10 mouse cellular contexts compared by ENCODE assay signal in the genomic region with DNA sequence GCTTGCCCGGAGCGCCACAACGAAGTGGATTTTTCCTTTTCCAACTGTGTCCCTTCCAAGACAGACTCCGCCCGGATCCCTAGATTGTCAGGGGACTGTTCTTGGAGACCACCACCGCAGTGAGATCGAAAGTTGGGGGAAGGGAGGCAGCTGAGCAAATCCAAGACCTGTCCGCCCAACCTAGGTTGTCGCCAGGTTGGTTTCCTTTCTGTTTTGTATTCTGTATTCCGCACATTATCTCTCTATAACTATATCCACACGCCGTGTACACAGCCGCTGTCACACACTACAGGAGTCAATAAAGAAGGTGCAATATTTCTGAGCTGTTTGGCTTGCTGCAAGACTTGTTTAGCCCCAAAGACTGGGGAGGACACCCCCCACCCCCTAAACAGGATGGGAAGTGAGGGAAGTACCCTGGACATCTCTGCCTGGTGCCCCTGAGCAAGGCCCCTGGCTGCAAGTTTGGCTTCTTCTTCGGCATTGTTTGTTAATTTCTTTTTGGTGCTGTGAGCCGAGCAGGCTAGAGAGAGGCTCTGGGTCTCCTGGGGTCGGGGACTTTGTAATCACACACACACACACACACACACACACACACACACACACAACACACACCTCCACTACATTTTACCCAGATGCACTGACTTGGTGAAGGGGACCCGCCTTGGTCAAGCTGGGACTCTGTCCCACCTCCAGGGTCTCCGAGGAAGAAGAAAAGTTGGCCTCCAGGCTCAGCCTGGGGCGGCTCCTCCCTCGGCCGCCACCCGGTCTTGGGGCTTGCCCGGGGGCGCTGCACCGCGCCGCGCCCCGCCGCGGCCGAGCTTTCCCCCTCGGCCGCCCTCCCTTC. TPM values are rescaled to one million over a fixed set of nuclear protein-coding genes. Genes with fewer than 3 reads are reported as not detected.
DNase-seq lines count a peak whose midpoint lies in the region; ATAC-seq and TF ChIP-seq lines count a peak whose summit lies in the region.
"Had no signal": no experiment of that assay in that cellular context is flagged by ENCODE, and none has a peak within 500 bp of the region (broad histone marks: within the 10 kb centered on the region; RNA-seq: fewer than 3 reads in every experiment).

No protein-coding gene starts in this region.

- H3K4me1 ChIP-seq in heart, embryonic 13.5 days, result peaks cover 36% of the 10 kb centered on the region
- H3K4me1 ChIP-seq in embryonic facial prominence, embryonic 11.5 days (ENCODE audit: control insufficient read depth, insufficient read depth, low read length), result peaks cover 2% of the 10 kb centered on the region; the same call in 1 of the 2 replicates
- no peaks in the 10 kb centered on the region for H3K4me1 ChIP-seq in hindbrain, postnatal 0 days (ENCODE audit: insufficient read depth, low read length)

- WGBS in heart, embryonic 13.5 days, result 2% methylated on average over 32 of the region's 34 CpGs
- WGBS in embryonic facial prominence, embryonic 11.5 days, result under 1% methylated on average over 32 of the region's 34 CpGs
- WGBS in hindbrain, postnatal 0 days, result 1% methylated on average over 34 of the region's 34 CpGs

- peaks cover 100% of the 10 kb centered on the region for H3K27me3 ChIP-seq in heart, embryonic 13.5 days (replicated peaks)
- H3K27me3 ChIP-seq in embryonic facial prominence, embryonic 11.5 days (ENCODE audit: control insufficient read depth, insufficient read depth, low read length), result peaks cover 85% of the 10 kb centered on the region
- H3K27me3 ChIP-seq in hindbrain, postnatal 0 days (ENCODE audit: insufficient read depth, low read length), result peaks cover 76% of the 10 kb centered on the region
- peaks cover 63% of the 10 kb centered on the region for H3K27me3 ChIP-seq in myocyte (ENCODE audit: control insufficient read depth, insufficient read depth, insufficient read length)

- H3K9me3 ChIP-seq in heart, embryonic 13.5 days, result no peaks in the 10 kb centered on the region
- H3K9me3 ChIP-seq in embryonic facial prominence, embryonic 11.5 days (replicated peaks; ENCODE audit: control insufficient read depth, low read length), result no peaks in the 10 kb centered on the region
- no peaks in the 10 kb centered on the region for H3K9me3 ChIP-seq in hindbrain, postnatal 0 days (ENCODE audit: low read length)

- H3K4me2 ChIP-seq in heart, embryonic 13.5 days, result peak overlapping the region; percentile 67
- H3K4me2 ChIP-seq in embryonic facial prominence, embryonic 11.5 days (ENCODE audit: low read depth, low read length), result peak overlapping the region; percentile 37
- peak overlapping the region; percentile 40 for H3K4me2 ChIP-seq in hindbrain, postnatal 0 days (ENCODE audit: low read depth, low read length)
- H3K4me2 ChIP-seq in myocyte (ENCODE audit: low read depth), result peak overlapping the region; percentile 73

- no peak overlapping the region for H3ac ChIP-seq in myocyte (ENCODE audit: control insufficient read depth, insufficient read length)

- H3K27ac ChIP-seq in heart, embryonic 13.5 days (replicated peaks), result no peak overlapping the region
- H3K27ac ChIP-seq in embryonic facial prominence, embryonic 11.5 days (replicated peaks; ENCODE audit: low read depth, low read length), result no peak overlapping the region
- no peak overlapping the region for H3K27ac ChIP-seq in hindbrain, postnatal 0 days

- no peaks in the 10 kb centered on the region for H3K79me2 ChIP-seq in myocyte (ENCODE audit: control insufficient read depth, insufficient read depth)

- no peak for TF ChIP-seq CTCF in hindbrain, postnatal 0 days (IDR thresholded peaks at IDR 0.05; ENCODE audit: low read depth)

- 0 out of 2 replicates have a peak overlapping the region, but pooled peaks have one; percentile 5 for H3K9ac ChIP-seq in heart, embryonic 13.5 days
- no peak overlapping the region for H3K9ac ChIP-seq in embryonic facial prominence, embryonic 11.5 days (replicated peaks; ENCODE audit: low read length)
- H3K9ac ChIP-seq in hindbrain, postnatal 0 days (replicated peaks; ENCODE audit: low read length), result no peak overlapping the region

- no peak for ATAC-seq in heart, embryonic 13.5 days (ENCODE audit: extremely low read depth, insufficient number of reproducible peaks, low FRiP score, low TSS enrichment)
- peak; percentile 26; the same call in 1 of the 2 replicates for ATAC-seq in embryonic facial prominence, embryonic 11.5 days (replicated peaks; ENCODE audit: insufficient number of reproducible peaks, low FRiP score, low TSS enrichment, low read depth)
- no peak for ATAC-seq in hindbrain, postnatal 0 days

- TF ChIP-seq POLR2A in myocyte (IDR thresholded peaks at IDR 0.05; ENCODE audit: insufficient read length, low read depth), result no peak

- peak overlapping the region; percentile 45 for H3K4me3 ChIP-seq in heart, embryonic 13.5 days
- H3K4me3 ChIP-seq in embryonic facial prominence, embryonic 11.5 days (ENCODE audit: low read depth, low read length), result peak overlapping the region; percentile 31
- H3K4me3 ChIP-seq in hindbrain, postnatal 0 days (ENCODE audit: low read length), result peak overlapping the region; percentile 18
- peak overlapping the region; percentile 8 for H3K4me3 ChIP-seq in myocyte

- intact Hi-C loops in heart, postnatal 25 days (cut with DNase I), result no loop called here

- no peaks in the 10 kb centered on the region for H3K36me3 ChIP-seq in heart, embryonic 13.5 days
- H3K36me3 ChIP-seq in embryonic facial prominence, embryonic 11.5 days (replicated peaks; ENCODE audit: control insufficient read depth, insufficient read depth, low read depth, low read length), result no peaks in the 10 kb centered on the region
- no peaks in the 10 kb centered on the region for H3K36me3 ChIP-seq in hindbrain, postnatal 0 days (ENCODE audit: insufficient read depth, low read length)
- no peaks in the 10 kb centered on the region for H3K36me3 ChIP-seq in myocyte (ENCODE audit: control insufficient read depth, insufficient read depth)

- DNase-seq in heart, postnatal 25 days (ENCODE audit: low spot score), result no peak
- peak; percentile 36 for DNase-seq in embryonic facial prominence, embryonic 11.5 days (ENCODE audit: low spot score)
- DNase-seq in hindbrain, postnatal 0 days (ENCODE audit: low spot score), result no peak
- no peak for DNase-seq in right cerebral cortex, adult 18-20 months
- DNase-seq in layer of hippocampus, postnatal 14 days (ENCODE audit: low spot score in 2 of 2), result no peak
- no peak for DNase-seq in adrenal gland, adult (ENCODE audit: inconsistent age in 2 of 2, low spot score in 1 of 2)
- DNase-seq: layer of hippocampus, postnatal 36 days; right cerebral cortex, postnatal 25 days had no signal

TF ChIP-seq in myocyte, 11 proteins besides CTCF, POLR2A, EP300 and RAD21:
- no peak for TF ChIP-seq POLR2AphosphoS2 (IDR thresholded peaks at IDR 0.05; ENCODE audit: insufficient read length, low read depth)
- no peak for TF ChIP-seq USF1 (IDR thresholded peaks at IDR 0.05; ENCODE audit: low read depth)
- no peak for TF ChIP-seq MAX (IDR thresholded peaks at IDR 0.05; ENCODE audit: low read depth)
- no peak for TF ChIP-seq REST (IDR thresholded peaks at IDR 0.05; ENCODE audit: insufficient read depth, insufficient read length)
- no peak for TF ChIP-seq MYOG (IDR thresholded peaks at IDR 0.05; ENCODE audit: control insufficient read depth in 1 of 3, insufficient read depth in 1 of 3, insufficient read length in 2 of 3, low read depth in 2 of 3)
- no peak for TF ChIP-seq TCF12 (IDR thresholded peaks at IDR 0.05; ENCODE audit: insufficient read depth, poor library complexity, severe bottlenecking)
- TF ChIP-seq CEBPB (IDR thresholded peaks at IDR 0.05; ENCODE audit: insufficient read depth, poor library complexity, severe bottlenecking), result no peak
- no peak for TF ChIP-seq TCF3 (IDR thresholded peaks at IDR 0.05; ENCODE audit: insufficient read length, low read depth)
- no peak for TF ChIP-seq MYOD1 (IDR thresholded peaks at IDR 0.05; ENCODE audit: control insufficient read depth in 1 of 3, insufficient read length in 2 of 3, low read depth in 2 of 3)
- TF ChIP-seq SRF (IDR thresholded peaks at IDR 0.05; ENCODE audit: control insufficient read depth, insufficient read length, low read depth), result no peak
- no peak for TF ChIP-seq E2F4 (IDR thresholded peaks at IDR 0.05; ENCODE audit: insufficient read depth)

RNA-seq across cellular contexts. Expression of a gene that starts 3.7 kb away (rescaled TPM):
- polyA plus RNA-seq in heart, embryonic 13.5 days (2015; fragmentation: Nextera tagmentation; extraction: Ambion mirVana), result 0.06 TPM in 1 of 2 replicates, not detected in the other
- not detected for total RNA-seq in heart, postnatal 25 days (2021)
- 2.0 and 2.7 TPM in 2 replicates for polyA plus RNA-seq in embryonic facial prominence, embryonic 11.5 days (2014; fragmentation: Nextera tagmentation; extraction: Ambion mirVana)
- total RNA-seq in hindbrain, postnatal 0 days (2014; rRNA removed), result not detected in 2 replicates
- polyA plus RNA-seq in hindbrain, postnatal 0 days (2015; fragmentation: Nextera tagmentation; extraction: Ambion mirVana), result not detected in 2 replicates
- polyA plus RNA-seq in myocyte (2012; fragmentation: generic; extraction: Trizol), result not detected
- total RNA-seq in layer of hippocampus, postnatal 14 days (2021), result not detected
- total RNA-seq: layer of hippocampus, postnatal 36 days had no signal

RNA-seq across cellular contexts. Expression of a gene that starts 58.9 kb away (rescaled TPM):
- 10.1 and 10.2 TPM in 2 replicates for polyA plus RNA-seq in heart, embryonic 13.5 days (2015; fragmentation: Nextera tagmentation; extraction: Ambion mirVana)
- total RNA-seq in heart, postnatal 25 days (2021), result 10 to 100 TPM; 19.3 to 21.6 TPM
- polyA plus RNA-seq in embryonic facial prominence, embryonic 11.5 days (2014; fragmentation: Nextera tagmentation; extraction: Ambion mirVana), result 9.2 and 9.7 TPM in 2 replicates
- total RNA-seq in hindbrain, postnatal 0 days (2014; rRNA removed), result 35.7 and 53.1 TPM in 2 replicates
- polyA plus RNA-seq in hindbrain, postnatal 0 days (2015; fragmentation: Nextera tagmentation; extraction: Ambion mirVana), result 16.1 and 18.1 TPM in 2 replicates
- polyA plus RNA-seq in myocyte (2012; fragmentation: generic; extraction: Trizol), result 25.5 TPM
- total RNA-seq in layer of hippocampus, postnatal 14 days (2021), result 10 to 100 TPM; 35.8 to 39.1 TPM
